Mouse (Mus musculus) CH12.LX (cell line): ENCODE data around the gene Gsg1.

Experiments used
- CHD2 ChIP-seq: IDR thresholded peaks from 2 replicates; pipeline ENCODE4 v1.6.1; 2011; ENCODE audit warnings: low read length, improper control_type of control experiment
- CTCF ChIP-seq, 2 experiments: IDR thresholded peaks in 1 of 2; conservative IDR thresholded peaks in 1 of 2; 2 replicates each; pipeline ENCODE4 v1.5.1; 2011 to 2012; ENCODE audit warnings: low read depth in 2 of 2, low read length in 2 of 2, improper control_type of control experiment in 1 of 2, inconsistent platforms in 1 of 2, mild to moderate bottlenecking in 1 of 2, moderate library complexity in 1 of 2
- EP300 ChIP-seq: IDR thresholded peaks from 2 replicates; pipeline ENCODE4 v1.6.1; 2011; ENCODE audit warnings: low read length, improper control_type of control experiment
- GABPA ChIP-seq: IDR thresholded peaks from 2 replicates; pipeline ENCODE4 v1.6.1; 2012; ENCODE audit warnings: low read depth, low read length, improper control_type of control experiment, inconsistent platforms; ENCODE audit not compliant: insufficient replicate concordance
- IRF4 ChIP-seq: IDR thresholded peaks from 2 replicates; pipeline ENCODE4 v1.6.1; 2014; ENCODE audit warnings: low read depth, mild to moderate bottlenecking, inconsistent platforms, low read length, improper control_type of control experiment
- JUN ChIP-seq: IDR thresholded peaks from 2 replicates; pipeline ENCODE4 v1.6.1; 2011; ENCODE audit warnings: low read depth, mild to moderate bottlenecking, low read length, improper control_type of control experiment, moderate library complexity; ENCODE audit not compliant: insufficient read depth
- JUND ChIP-seq: conservative IDR thresholded peaks from 2 replicates; pipeline ENCODE4 v1.6.1; 2011; ENCODE audit warnings: low read depth, low read length, improper control_type of control experiment
- MAX ChIP-seq: IDR thresholded peaks from 2 replicates; pipeline ENCODE4 v1.6.1; 2011; ENCODE audit warnings: low read length, improper control_type of control experiment
- POLR2A ChIP-seq: IDR thresholded peaks from 2 replicates; pipeline ENCODE4 v1.6.1; 2011; ENCODE audit warnings: low read depth, mild to moderate bottlenecking, improper control_type of control experiment, low read length
- POLR2AphosphoS2 ChIP-seq: IDR thresholded peaks from 2 replicates; pipeline ENCODE4 v1.6.1; 2011; ENCODE audit warnings: low read depth, low read length, improper control_type of control experiment
- USF1 ChIP-seq: IDR thresholded peaks from 2 replicates; pipeline ENCODE4 v1.6.1; 2014; ENCODE audit warnings: low read depth, mild to moderate bottlenecking, inconsistent platforms, low read length, improper control_type of control experiment

GRCm38 (mm10) chr6:135203737-135204136 is 50.4 kb downstream of the Gsg1 start:
- no peak for TF ChIP-seq CTCF (conservative IDR thresholded peaks at IDR 0.05 in 1 of 2, IDR thresholded peaks at IDR 0.05 in 1 of 2; ENCODE audit: low read depth in 2 of 2, low read length in 2 of 2)
- no peak for TF ChIP-seq IRF4
- no peak for TF ChIP-seq JUN
- no peak for TF ChIP-seq POLR2AphosphoS2
- no peak for TF ChIP-seq POLR2A
- no peak for TF ChIP-seq USF1
- TF ChIP-seq MAX = no peak
- TF ChIP-seq CHD2 = no peak
- TF ChIP-seq GABPA = no peak
- TF ChIP-seq EP300 = no peak
- no peak for TF ChIP-seq JUND
